Mouse (Mus musculus) cerebral cortex, adult 2 months (tissue): ENCODE measurements around the gene Slc5a12.

ENCODE experiments used
- WGBS: fragments of 180-500 bp; shearing (Covaris S2); methylation state at CpG from one replicate; pipeline ENCODE4 v1.1.7; 2018; 5-methylcytosine and 5-hydroxymethylcytosine counted together

Slc5a12 gene

DNA sequence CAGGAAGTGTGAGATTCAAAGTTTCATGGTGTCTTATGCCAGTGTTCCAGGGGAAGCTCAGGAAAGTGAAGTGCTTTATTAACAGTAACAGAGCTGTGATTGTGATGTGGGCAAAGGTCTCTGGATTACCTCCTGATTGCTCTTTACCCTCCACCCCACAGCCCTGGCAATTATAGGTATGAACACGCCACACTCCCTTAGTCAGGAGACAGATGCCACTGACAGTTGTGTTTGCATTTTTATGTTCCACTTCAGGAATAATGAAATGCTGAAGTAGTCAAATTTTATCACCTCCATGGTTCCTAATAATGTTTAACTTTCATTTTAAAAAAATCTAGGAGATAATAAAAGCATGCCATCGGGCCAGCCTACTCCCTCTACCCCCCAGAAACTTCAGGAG is at the start of gene Slc5a12:
Gene Slc5a12, plus strand, starts transcription at position 367 of the 400 bp plus-strand sequence.
- 78% methylated on average over 2 of the region's 2 CpGs for WGBS

DNA sequence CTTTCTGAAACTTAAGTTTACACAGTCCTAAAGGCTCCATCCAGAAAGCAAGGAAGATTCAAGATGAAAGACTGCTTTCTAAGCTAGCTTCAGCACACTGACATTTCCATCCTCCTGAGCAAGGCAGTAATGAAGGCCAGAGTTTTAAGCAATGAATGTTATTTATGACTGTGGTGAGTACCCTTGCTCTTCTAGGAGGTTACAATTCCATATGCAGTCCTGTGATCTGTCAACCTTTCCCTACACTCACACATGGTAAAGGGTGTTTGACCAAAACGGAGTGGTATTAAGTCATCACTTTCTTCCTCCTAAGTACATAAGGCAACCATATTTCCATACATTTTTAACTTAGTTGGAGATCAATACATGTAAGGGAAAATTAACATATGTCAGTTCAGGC is 41.0 kb upstream of the Slc5a12 start:
- 87% methylated on average over 1 of the region's 1 CpGs for WGBS

DNA sequence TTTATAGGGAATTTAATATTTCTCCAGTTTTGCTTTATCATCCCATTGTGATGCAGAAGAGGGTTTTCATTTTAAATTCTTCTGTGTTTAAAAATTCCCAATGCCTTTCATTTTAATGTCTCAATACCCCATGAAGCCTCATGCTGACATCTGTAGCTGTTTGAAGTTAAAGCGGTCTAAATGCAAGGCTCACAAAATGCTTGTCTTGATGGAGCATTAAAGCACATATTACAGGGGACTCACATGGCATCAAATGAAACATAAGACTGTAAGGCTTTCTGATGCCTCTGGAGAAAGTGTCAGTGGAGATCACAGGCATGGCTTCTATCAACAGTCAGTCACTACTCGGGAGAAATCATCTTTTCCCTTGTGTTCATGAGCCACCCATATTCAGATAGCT is 34.5 kb upstream of the Slc5a12 start:
- 79% methylated on average over 2 of the region's 2 CpGs for WGBS

DNA sequence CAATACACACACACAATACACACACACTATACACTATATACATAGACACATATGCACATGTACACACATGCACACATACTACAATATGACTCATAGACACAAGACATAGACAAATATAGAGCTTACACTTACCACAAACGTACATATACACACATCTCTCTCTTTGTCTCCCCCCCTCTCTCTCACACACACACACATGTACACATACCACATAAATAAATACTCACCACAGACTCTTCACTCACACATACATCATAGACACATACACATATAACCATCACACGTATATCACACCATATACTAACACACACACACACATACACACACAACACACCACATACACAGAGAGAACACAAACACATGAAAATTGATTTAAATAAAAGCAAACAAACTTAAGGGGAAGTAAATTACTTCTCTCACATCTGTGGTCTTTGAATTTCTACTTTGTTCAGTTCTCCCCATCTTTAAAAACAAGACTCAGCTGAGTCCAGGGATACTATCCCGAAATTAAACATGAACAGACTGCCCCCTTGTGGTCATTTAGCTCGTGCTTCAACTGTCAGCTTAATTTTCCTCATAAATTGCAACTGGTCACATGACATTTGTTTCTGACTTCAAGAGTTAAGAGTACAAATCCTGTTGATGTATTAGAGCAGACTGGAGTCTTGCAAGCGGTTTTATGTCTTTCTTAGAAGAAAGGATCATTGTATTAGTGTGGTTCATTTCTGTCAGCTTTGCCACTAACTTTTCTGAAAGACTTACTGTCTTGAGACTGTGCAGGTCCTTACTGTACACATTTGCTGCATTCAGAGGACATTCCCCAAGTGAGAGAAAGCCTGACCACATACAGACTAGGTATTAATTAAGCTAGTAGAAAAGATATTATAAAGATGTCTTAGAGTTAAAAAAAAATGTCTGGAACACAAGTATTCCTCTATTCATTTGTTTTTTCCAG is 32.1 kb upstream of the Slc5a12 start:
- WGBS, result 32% methylated on average over 5 of the region's 5 CpGs

DNA sequence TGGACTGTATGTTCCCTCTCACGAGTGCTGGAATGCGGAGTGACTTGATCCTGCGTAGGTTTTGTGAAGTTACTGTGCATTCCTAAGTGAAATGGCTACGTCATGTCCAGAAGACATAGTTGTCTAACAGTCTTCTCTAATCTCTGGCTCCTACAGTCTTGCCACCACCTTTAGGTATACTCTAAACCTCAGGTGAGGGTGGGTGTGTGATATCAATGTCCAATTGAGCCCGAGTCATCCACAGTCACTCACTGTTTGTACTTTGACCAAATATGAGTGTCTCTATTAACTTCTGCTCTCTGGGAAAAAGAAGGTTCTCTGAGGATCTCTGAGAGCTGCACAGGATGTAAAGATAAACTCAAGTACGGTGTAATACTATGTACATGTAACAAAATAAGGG is 10.4 kb upstream of the Slc5a12 start:
- 90% methylated on average over 6 of the region's 6 CpGs for WGBS

DNA sequence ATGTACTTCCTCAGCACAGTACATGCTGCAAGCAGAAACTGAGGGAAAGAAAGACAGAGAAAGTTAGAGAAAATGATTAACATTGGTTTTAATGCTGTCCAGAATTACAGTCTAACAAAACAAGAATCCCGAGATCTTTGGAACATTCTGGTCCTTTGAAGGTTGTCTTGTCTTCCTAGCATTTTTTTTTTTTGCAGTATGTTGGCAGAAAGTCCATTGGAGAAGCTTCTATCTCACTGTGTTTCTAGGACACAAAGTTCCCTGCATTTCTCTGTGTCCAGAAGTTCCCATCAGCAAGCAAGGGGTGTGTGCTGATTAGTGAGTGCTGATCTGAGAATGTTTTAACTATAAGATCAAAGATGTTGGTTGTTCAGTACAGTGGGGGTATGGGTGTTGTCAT is 7.1 kb upstream of the Slc5a12 start:
- 77% methylated on average over 1 of the region's 1 CpGs for WGBS

DNA sequence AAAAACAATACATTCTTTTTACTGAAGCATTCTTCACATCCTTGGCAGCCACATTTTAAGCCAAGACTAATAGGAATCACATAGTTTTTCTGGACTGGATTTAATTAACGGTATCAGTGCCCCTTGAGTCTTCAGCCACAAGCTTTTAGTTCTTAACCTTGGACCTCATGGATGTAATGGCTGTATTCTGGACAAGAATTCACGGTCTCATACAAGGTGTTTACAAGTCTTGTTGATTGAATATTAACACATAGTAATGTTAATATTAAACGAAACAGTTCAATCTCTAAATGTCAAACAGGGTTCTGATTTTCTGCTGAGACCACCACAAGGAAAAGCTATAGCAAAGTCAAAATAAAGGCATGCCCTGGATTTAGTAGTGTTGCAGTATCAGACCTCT is 4.8 kb upstream of the Slc5a12 start:
- WGBS, result 79% methylated on average over 3 of the region's 3 CpGs

DNA sequence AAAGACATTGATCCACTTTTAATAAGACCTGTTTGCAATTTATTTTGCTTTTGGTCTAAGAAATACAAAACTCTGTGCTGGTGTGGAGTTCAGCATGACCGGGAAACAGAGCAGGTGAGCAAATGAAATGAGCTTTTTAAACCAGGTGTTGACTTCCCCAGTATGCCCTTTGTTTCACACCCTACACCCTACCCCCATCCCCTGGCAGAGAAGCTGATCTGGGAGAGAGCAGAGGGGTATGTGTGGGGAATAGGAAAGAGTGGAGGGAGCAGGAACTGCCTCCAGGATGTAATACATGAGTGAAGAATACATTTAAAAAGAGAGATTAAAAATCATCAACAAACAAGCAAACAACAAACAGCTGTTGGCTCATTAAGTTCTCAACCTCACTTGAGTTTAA is 47.3 kb downstream of the Slc5a12 start:
- WGBS, result 77% methylated on average over 1 of the region's 1 CpGs

DNA sequence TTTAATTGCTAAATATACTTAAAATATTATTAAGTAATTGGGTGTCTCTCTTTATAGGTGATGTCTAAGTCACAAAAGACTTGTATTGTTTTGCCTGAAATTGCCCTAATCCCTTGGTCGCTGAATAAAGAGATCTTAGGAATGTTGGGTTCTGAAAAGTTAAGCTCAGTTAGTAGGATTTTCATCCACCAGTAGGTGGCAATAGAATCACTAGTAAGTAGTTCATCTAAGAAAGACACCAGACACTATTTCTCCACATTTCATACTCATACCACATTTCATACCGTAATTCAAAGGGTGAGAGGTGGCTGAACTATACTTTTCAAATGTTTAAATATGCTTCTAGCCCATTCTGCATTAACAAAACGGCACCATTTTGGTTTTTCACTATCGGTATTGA is 66.2 kb downstream of the Slc5a12 start:
- 31% methylated on average over 4 of the region's 4 CpGs for WGBS

DNA sequence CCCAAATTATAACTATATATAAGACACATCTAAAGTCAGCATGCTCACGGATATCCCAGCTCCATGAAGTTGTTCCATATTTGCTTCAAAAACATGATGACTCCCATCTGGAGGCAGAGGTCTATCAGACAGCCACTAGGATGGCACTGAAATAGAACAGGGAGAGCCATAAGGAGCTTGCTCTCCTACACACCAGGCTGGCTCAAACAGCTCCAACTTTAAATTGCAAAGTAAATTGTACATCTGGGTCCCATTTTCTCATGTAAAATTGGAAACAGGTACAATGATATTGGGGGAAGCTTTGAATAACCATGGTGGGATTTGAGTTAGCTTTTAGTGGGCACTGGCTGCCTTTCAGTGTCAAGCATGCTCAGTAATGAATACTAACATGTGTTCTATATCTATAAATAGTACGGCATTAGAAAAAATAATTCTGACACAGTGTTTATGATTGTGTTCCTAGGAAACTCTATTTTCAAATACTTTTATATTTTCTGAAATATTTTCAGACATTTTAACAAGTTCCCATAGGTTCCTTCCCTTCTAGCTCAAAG is 74.0 kb downstream of the Slc5a12 start:
- WGBS, result 64% methylated on average over 2 of the region's 2 CpGs
